Mouse (Mus musculus) layer of hippocampus, adult 2 months (tissue): Measurements from ENCODE around the gene Upp2. TPM values are rescaled to one million over a fixed set of nuclear protein-coding genes. Genes with fewer than 3 reads are reported as not detected.

ENCODE experiments used
- DNase-seq, 2 experiments: peaks; one replicate each; pipeline ENCODE4 v3.0.0; 2022; ENCODE audit warnings: low spot score in 2 of 2
- H3K27ac ChIP-seq: fragments of 200-600 bp; 2 replicates; pipeline ENCODE4 v1.8.1; 2022
- H3K4me3 ChIP-seq: fragments of 200-600 bp; 2 replicates; pipeline ENCODE4 v1.8.1; 2022; ENCODE audit warnings: mild to moderate bottlenecking
- CTCF ChIP-seq: fragments of 200-600 bp; conservative IDR thresholded peaks from 2 replicates; pipeline ENCODE4 v1.8.1; 2022; ENCODE audit warnings: antibody characterized with exemption, mild to moderate bottlenecking, moderate library complexity
- total RNA-seq, 2 experiments: library from RNA; stranded (reverse); gene quantifications; 2 replicates each; pipeline ENCODE4 v1.2.3; 2021

The Upp2 gene
- total RNA-seq, 2 experiments from 2014 or later = 32.7 to 38.5 TPM

DNA sequence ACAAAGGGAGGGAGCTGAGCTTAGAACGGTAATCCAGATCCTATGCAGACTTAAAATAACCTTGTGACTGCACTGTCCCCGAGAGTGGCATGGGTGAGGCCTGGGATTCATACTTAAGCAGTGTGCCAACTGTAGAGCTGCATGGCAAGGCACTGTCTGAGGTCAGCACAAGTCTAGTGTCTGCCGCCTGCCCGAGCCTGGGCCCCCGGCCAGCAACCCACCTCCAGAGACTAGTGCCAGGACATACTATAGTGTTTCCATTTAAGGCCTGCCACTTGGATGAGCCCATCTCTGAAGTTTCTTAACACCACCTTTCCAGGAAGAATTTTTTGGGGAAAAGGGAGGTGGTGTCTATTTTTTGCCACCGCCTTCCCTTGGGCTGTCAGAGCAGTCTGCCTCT, 1.8 kb upstream of the Upp2 start:
- Histone ChIP-seq H3K27ac (peak overlapping the region; percentile 96; the same call in 1 of the 2 replicates), H3K4me3 (peak overlapping the region; percentile 70)
- DNase-seq = no peak
- TF ChIP-seq CTCF = no peak

DNA sequence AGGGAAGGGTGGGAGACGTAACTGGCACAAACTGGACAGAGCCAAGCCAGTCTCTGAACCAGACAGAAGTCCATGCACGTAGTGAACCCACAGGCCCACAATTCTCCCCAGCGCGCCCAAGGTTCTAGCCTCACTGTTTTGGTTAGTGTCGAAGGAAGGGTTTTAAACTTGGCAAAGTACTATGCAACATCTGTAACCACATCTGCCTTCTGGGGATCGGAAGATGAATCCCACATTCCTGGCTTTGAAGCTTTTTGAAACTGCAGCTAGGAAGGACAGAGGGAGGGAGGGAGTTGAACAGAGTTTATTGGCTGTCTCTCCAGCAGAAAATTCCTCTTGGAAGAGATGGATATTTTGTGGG, 1.1 kb upstream of the Upp2 start:
- no peak for TF ChIP-seq CTCF
- DNase-seq = no peak

DNA sequence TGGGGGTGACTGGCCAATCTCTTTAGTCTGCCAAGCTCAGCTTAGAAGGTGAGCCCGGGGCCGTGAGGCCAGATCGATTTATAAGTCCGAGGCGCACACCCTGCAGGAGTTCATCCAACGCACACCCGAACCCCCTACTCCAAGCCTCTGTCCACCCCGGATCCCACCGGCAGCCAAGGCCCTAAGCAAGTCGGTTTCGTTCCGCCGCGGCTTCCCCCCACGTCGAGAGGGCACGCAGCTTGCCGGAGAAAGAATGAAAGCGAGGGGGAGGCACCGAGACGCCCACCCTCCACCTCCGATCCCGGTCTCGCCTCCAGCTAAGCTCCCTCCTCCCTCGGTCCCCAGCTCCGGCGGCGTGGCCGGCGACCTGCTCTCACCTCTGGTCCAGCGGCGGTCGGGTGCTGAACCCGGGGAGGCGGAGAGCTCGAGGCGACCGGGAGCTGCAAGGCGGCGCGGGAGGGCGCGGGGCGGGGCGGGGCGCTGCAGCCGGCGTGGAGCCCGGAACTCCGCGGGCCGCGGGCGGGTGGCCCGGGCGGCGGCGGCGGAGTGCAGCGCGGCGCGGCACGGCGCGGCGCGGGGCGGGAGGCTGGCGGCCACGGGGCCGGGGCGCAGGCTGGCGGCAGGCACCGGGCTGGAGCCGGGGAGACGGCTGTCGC, 560 bp upstream of the Upp2 start:
- peak in 1 of 2 experiments; percentile 37 for DNase-seq
- TF ChIP-seq CTCF = no peak; the same call in 1 of the 2 replicates
- Histone ChIP-seq H3K27ac (peak overlapping the region; percentile 99), H3K4me3 (peak overlapping the region; percentile 79)

More for the DNA sequence above, 1.1 kb upstream of the Upp2 start:
- Histone ChIP-seq H3K4me3 (peak overlapping the region; percentile 70), H3K27ac (peak overlapping the region; percentile 96)

DNA sequence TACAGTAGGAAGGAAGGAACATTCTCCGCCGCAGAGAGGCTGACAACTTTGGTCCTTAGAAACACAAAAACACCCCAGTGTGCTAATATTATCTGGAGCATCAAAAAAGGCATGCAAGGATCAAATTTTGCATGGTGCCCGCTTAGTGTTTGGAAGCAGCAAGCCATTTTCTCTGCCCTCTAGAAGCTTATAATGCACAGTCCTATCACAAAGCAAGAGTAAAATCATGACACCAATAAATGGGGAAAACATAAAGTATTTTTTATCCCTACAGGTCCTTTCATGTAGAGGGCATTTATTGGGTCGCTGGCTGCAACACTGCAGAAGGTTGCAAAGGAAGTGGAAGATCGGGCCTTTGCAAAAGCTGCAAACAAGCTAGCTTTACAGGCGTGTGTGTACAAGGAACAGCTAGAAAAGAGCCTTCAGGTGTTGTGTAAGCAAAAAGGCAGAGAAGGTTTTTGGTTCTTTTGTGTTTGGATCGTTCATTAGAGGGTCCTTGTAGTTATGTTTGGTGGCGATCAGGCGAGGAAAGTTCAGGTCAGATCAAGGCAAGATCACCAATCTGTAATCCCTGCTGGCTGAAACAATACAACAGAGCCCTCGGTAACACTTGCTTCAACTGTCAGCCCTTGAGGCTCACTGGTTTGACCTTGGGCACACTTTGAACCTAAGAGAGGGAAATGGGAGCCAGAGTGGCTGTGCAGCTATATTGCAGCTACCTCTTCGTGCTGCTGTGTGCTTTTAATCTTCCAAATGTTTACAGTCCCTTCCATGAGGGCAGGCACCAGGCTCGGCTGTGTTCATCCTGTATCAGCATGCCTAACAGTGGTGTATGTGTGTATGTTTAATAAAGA, 995 bp downstream of the Upp2 start:
- peak overlapping the region; percentile 99 for H3K27ac ChIP-seq
- TF ChIP-seq CTCF = no peak
- peak overlapping the region; percentile 79 for H3K4me3 ChIP-seq
- DNase-seq = no peak

DNA sequence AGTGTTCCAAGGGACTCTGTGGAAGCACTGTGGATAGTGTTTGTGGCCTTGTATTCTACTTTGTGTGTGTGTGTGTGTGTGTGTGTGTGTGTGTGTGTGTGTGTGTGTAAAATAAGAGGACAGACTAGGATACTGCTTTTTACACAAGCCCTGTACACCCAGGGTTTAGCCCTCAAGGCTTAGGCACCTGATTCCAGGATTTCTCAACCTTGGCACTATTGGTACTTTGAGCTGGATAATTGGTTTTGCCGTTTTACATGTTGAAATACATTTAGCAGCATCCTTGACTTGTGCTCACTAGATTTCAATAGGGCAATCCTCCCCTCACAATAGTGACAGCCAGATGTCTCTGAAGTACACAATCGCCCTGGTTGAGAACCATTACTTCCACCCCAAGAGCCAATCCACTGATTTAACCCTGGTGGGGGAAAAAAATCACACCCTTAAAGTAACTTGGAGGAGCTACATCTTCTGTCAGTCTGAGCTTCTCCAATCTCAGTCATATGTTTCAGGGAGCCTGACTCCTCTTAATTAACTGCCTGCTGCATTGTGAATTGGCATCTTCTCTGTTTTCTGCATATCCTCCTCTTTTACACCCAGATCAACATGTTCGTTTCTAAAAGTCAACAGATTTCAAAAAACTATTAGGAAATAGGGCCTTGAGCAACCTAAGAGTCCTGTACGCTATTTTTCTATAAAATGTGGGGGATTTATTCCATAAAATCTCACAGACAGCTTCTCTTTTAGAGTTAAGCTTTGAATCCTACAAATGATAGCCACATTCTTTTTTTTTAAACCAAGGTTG, 1.9 kb downstream of the Upp2 start:
- Histone ChIP-seq H3K27ac (peak overlapping the region; percentile 99), H3K4me3 (peak overlapping the region; percentile 79; the same call in 1 of the 2 replicates)
- DNase-seq = peak in 1 of 2 experiments; percentile 21
- peak; percentile 54 for TF ChIP-seq CTCF

DNA sequence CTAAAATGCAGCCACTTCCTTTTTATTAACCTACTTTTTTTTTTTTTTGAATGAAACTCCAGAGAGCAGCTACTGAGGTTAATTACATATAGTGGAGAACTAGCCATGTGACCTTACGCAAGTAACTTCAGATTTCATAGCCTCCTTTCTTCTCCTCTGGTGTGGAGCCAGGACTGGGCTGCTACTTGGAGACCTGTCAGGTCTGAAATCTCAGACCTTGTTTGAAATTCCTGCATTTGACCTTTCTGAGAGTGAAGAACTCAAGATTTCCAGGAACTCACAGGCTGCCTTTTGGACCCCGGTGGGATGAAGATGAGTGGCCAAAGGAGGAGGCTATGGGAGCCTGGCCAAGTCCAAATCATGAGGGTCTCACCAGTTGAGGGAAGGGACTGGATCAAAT, 7.1 kb downstream of the Upp2 start:
- DNase-seq = no peak
- Histone ChIP-seq H3K4me3 (no peak overlapping the region), H3K27ac (no peak overlapping the region)
- TF ChIP-seq CTCF = no peak

DNA sequence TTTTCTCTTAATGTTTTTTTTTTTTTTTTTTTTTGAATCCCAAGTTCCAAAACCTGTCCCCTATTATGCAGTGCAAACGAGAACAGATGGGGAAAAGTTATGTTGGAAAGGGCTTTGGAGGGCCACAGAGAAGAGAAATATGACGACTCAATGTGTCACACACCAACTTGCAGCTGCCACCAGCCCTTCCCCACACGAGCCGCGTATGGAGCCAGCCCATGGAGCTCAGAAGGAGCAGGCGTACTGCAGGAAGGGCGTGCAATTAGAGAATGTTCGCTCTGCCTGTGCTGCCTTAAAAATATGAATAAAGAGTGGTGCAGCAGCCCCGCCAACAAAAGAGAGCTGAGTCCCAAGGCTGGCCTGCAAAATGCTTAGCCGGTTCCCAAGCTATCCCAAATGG, 19.2 kb downstream of the Upp2 start:
- peak; percentile 79 to 90 for DNase-seq
- H3K4me3 ChIP-seq = no peak overlapping the region; the same call in 1 of the 2 replicates
- H3K27ac ChIP-seq = peak overlapping the region; percentile 85
- no peak for TF ChIP-seq CTCF

DNA sequence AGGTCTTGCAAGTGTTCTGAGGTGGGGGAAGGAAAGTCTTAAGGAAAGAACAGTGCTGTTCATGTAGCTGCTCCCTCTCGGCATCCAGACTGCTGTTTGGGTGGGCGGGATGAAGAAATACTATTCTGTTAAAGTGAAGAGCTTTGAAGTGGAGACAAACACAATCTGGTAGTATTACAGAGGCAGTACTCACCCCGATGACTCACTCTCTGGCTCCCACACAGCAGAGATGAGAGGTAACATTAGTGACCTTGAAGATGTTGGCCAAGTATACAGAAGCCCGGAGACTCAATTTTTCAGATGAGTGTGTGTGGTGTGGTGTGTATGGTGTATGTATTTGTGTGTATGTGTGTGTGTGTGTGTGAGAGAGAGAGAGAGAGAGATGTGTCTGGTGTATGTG, 22.5 kb downstream of the Upp2 start:
- TF ChIP-seq CTCF = no peak
- peak; percentile 46 to 58 for DNase-seq
- Histone ChIP-seq H3K4me3 (no peak overlapping the region), H3K27ac (peak overlapping the region; percentile 70)

DNA sequence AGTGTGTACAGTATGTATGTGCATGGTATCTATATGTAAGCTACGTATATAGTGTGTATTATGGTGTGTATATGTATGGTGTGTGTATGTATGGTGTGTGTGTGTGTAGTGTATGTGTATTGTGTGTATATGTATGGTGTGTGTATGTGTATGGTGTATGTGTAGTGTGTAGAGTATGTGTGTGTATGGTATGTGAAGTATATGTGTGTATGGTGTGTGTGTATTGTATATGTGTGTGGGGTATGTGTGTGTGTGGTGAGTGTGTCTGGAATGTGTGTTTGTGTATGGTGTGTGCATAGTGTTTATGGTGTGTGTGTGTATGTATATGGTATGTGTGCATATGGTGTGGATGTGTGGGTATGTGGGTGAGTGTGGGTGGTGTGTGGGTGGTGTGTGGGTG, 23.0 kb downstream of the Upp2 start:
- H3K4me3 ChIP-seq = no peak overlapping the region
- peak overlapping the region; percentile 10; the same call in 1 of the 2 replicates for H3K27ac ChIP-seq
- TF ChIP-seq CTCF = no peak
- DNase-seq = no peak

DNA sequence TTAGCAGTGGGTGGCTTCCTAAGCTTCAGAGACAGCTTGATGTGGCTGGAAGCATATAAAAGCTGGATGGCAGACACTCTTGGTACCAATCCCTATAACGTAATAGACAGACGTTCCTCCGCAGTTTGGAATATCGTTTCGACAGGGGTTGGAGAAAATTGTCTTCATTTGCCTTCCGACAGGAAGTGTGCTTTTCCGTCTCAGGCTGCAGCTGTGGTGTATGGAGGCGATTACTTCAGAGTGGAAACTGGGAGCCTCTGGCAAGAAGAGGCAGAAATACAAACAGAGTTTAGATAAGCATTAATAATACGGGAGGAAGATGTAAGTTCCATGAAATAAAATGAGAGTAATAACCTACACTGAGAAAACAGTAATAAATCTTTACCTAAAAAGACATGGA, 28.3 kb downstream of the Upp2 start:
- TF ChIP-seq CTCF = no peak
- H3K27ac ChIP-seq = peak overlapping the region; percentile 74; the same call in 1 of the 2 replicates
- no peak overlapping the region for H3K4me3 ChIP-seq
- DNase-seq = no peak

DNA sequence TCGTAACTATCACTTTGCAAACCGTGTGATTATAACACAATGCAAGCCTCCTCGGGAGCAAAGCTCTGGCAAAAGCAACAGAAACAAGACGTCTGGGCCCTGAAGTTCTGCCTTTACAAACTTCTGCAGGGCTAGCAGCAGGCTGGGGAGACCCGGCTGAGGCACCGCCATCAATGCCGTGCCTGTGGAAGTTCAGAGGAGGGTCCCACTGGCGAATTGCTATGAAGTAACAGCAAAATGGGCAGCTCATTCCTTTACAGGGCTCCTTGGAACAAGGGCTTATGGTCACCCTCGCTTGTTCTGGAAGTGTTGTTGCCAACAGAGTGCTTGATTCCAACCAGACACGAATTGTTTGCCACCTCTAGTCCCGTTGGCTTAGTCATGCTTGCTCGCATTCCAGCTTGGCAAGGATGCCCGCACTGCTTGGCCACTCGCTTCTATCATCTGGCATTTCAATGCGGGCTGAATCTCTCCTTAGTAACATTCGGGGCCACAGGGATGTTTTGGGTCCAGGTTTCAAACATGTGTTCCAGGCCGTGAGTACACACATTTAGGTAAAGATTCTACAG, 29.8 kb downstream of the Upp2 start:
- H3K27ac ChIP-seq = peak overlapping the region; percentile 74

DNA sequence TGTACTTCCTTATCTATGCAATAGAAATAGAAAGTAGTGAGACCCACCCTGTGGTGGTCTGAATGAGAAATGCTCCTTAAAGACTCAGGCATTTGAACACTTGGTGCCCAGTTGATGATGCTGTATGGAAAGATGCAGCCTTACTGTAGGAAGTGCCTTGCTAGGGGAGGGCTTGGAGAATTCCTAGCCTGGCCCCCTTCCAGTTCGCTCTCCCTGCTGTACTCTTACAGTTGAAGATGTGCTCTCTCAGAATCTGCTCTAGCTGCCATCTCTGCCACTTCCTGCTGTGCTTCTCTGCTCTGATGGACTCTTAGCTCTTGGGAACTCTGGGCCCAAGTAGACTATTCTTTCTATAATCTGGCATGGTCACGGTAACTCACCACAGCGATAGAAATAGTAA, 30.5 kb downstream of the Upp2 start:
- Histone ChIP-seq H3K27ac (peak overlapping the region; percentile 74; the same call in 1 of the 2 replicates), H3K4me3 (no peak overlapping the region)
- TF ChIP-seq CTCF = no peak
- DNase-seq = no peak

More for the DNA sequence above, 29.8 kb downstream of the Upp2 start:
- DNase-seq = peak; percentile 26 to 52
- TF ChIP-seq CTCF = no peak
- peak overlapping the region; percentile 8; the same call in 1 of the 2 replicates for H3K4me3 ChIP-seq
